Mouse (Mus musculus): ENCODE measurements around the gene Hspb6.

Hspb6 gene

GRCm38 (mm10) chr7:30604944-30605343 lies 53.0 kb downstream of the Hspb6 start:
- DNase-seq (ENCODE audit: extremely low spot score, low read depth, low spot score), result no peak

All from hindlimb bud, embryonic 11.5 days (tissue).